Mouse (Mus musculus) heart, adult 9 months (tissue): ENCODE data around the gene Psmb3.
"Not testable (repeated sequence)": the region's sequence is repeated elsewhere in the genome, so short reads cannot be mapped to it uniquely, and the experiment has no call there.

Experiments used
- DNase-seq, 2 experiments: peaks; one replicate each; pipeline ENCODE4 v3.0.0; 2022; ENCODE audit warnings: low spot score in 2 of 2

Psmb3 gene

DNA sequence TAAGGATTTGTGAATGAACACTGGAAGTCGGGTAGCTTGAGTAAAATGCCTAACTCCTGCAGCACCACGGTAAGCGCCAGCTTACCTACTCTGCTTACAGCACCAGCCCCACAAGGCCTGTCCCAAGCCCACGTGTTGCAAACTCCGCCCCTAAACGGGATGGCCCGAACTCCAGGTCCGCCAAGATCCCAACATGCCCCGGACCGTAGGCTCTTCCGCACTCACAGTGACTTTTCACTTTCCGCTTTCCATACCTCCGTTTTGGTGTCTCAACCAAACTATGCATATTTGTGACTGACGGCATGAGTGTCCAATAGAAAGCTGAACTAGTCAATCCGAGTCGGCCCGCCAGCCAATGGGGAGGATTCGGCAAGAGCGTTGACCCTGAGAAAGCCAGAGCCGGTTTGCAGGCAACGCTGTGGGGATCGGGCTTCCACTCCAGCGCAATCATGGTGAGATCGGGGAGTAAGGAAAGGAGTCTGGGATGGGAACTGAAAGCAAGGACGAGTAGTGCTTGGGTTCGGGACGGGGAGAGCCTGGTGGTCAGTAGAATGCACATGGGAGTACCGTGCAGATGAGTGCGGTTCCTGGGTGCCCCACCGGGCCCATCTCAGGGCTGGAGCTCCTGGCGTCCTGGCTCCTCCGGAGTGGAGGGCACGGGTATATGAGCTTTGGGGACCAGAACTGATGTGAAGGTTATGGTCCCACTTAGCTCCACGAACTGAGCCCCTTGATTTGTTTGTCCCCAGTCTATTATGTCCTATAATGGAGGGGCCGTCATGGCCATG is at the start of gene Psmb3:
TSS of gene Psmb3 (plus strand) at position 361 of the 788 bp plus-strand sequence.
- DNase-seq = peak; percentile 100

DNA sequence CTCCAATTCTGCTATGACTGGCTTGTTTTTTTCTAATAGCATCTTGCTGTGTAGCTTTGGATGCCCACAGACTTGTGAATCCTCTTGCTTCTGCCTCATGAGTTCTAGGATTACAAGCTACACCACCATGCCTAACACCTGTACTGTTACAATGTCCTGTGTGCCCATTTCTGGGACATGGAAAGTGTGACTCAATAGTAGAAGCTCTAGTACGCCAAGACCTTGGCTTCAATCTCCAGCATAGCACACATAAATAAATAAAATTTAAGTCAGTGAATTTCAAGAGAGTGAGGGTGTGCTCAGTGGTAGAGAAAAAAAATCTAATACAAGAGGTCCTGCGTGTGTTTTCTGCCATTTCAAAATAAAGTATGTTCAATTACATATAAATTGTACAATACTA is 49.0 kb upstream of the Psmb3 start:
- no peak for DNase-seq

DNA sequence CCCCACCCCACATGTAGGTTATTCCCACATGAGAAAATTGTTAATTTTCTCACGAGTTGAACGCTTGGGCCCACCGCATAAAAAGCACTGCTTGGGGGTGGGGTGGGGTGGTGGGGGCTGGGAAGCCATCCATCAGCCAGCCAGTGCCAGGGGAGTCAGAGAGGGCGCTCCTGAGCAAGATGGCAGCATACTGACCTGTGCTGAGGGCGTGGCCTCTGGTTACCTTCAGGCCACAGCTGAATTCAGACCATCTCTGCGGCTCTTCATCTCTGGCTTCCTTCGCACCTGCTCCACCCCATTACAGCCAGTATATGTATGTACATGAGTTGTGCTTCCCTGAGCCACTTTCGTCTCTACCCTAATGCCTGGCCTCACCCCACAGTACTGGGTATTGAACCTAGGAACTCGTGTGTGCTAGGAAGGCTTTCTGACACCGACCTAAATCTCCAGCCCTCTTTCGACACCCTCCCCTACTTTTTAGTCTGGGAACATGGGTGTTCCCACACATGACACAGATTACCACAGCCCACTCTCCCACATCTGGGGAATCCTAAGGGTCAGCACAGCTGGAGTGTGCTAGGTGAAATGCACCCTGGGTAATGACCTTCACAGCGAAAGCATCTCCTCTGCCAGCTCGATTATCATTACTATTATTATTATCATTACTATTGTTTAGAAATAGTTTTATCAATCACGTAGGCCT is 46.8 kb upstream of the Psmb3 start:
- no peak for DNase-seq

DNA sequence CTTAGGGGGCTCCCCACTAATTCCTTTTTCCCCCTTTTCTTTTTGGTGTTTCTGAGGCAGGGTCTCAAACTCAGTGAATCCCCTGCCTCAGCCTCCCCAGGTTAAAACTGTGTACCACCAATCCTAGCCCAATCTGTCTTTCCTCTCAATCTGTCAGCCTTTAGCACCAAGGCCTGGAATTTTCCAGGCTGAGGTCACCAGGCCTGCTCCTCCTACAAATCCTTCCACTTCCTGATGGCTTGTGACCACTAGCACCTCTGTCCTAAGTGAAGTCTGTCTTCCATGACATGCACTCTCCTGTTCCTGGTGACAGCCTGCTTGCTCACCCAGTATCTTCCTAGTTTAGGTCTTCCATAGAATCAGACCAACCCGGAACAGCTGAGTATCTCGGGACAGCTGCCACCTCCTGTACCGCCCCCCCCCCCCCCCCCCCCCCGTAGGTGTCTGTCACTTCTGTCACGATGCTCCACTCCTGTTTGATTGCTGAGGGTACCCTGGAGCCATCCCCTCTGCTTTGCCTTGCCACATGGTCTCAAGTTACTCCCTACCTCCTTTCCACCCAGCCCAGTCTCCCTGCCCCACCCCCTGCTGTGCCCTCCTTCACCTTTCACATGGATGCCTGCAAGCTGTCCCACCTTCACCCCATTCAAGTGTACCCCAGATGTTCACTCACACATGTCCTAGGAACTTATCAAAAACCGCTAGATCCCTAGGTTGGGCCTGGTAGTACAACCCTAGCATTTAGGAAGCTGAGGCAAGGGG is 45.8 kb upstream of the Psmb3 start:
- no peak for DNase-seq

DNA sequence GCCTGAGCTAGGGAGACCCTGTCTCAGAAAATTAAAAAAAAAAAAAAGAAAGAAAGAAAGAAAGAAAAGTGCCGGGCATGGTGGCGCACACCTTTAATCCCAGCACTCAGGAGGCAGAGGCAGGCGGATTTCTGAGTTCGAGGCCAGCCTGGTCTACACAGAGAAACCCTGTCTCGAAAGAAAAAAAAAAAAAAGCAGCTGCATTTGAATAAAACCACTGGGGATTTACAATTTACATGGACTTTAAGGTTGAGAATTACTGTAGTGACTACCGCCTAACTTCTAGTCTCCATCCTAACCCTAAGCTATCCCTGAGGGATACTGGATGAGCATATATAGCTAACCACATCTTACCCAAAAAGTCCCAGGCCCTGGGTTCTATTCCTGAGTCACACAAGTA is 45.2 kb upstream of the Psmb3 start:
- DNase-seq = not testable (repeated sequence)

DNA sequence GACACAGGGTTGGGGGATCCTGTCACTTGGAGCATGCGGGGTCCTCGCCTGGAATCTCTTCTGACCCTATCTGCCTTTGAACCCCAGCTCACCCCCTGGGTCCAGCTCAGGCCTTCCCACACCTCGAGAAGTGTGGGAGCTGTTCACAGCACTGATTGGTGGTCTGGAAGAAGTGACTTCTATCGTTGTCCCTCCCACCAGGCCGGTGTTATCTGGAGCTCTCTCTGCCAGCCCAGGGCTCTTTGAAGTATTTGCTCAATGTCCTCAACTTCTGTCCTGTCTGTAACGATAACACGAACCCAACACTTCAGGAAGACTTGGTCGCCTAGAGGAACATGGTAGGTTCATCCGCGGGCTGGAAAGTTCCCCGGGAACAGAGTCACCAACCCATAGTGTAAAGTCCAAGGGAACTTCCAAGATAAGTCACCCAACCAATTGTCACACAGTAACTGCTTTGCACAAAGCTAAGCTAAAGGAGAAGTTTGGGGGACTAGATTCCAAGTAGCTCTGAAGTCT is 44.4 kb upstream of the Psmb3 start:
- no peak for DNase-seq

DNA sequence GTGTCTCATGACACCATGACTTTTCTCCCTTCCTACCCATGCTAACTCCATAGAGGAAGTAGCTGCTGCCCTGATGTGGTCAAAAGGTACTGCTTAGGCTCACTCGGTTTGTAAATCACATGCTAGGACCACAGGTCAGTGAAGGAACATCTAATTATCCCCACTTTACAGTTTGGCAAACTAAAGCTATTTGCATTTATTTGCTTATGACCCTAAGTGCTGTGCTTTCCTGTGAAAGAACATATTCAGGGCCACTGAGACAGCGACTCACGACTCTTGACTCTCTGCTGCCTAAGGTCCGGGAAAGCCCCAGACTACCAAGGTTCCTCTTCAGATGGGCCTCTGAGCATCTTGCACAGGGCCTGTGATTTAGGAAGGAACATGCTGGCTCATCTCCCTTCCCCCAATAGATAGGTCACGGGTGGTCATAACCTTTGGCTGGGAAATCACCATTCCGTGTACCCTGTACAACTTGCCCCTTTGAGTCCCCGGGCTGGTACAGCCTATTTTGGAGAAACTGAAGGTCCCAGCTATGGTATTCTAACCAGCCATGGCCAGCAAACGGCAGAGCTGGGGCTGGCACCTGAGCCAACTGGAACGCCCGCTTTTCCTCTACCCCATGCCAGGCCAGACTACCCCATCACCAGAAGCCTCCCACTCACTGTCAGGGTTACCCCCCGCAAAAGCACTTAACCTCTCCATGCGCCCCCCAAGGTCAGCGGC is 43.8 kb upstream of the Psmb3 start:
- peak; percentile 33 to 51 for DNase-seq

DNA sequence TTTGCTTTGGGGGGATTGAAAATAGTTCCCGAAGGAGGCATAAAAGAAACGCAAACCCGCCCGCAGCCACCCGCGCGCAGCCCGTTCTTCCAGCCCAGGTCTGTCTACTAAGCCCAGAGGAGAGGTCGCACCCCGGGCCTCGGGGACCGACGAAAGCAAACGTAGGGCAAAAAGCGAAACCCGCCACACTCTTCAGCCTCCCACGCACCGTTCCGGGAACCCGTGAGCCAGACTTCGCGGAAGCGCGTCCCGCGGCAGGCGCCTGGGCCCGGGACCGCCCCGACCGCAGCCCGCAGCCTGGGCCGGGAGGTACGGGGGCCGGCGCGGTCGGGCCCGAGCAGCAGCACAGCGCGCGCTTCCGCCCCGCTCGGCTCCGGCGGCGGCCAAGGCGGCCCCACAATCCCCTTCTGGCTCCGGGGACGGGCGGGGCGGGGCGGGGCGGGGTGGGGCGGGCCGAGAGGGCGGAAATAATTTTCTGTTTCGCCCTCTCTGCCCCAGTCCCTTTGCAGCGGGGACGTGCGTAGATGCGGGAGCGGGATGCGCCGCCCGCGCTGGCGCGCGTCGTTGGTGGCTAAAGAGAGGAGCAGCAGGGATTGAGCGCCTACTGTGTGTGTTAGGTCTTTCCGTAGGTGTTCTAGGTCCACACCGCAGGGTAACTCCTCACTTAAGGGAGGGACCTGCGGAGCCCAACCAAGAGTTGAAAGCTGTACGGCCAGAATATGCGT is 43.0 kb upstream of the Psmb3 start:
- peak; percentile 80 to 84 for DNase-seq

DNA sequence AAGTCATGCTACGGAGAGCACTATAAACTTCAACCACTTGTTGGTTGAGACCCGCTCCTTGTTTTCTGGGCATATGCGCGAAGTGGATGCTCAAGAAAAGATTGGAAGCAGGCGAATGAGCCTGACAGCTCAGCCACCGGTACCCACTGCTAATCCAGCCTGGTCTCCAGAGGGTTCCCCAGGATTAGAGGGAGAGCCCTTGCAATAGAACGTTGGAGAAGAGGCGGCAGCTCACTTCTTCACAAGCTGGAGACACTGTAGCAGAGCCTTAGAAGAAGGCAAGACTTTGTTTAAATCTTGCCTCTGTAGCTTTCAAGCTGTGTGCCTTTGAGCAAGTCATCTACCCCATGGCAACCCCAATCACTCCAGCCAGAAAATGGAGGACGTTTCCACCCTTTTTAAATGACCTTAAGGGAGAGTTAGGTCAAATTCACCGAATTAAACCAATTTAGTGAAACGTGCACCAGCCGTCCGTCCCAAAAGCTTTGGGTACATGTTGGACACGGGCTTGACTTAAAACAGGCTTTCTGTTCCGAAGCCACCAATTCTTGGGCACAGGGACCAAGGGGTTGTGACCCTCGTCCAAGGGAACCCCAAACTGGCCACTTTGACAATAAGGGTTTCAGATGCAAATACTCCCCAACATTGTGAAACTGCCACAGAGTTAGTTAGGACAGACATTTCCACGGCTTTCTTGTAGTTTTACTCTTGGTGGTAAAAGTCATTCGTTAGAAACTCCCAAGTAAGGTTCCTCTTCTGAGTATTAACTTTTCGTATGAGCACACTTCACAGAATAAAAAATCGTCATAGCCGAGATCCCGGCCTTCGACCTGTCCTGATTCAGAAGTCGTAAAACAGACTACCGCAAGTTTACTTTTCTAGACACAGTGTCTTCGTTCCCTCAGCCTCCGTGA is 42.2 kb upstream of the Psmb3 start:
- DNase-seq = no peak

DNA sequence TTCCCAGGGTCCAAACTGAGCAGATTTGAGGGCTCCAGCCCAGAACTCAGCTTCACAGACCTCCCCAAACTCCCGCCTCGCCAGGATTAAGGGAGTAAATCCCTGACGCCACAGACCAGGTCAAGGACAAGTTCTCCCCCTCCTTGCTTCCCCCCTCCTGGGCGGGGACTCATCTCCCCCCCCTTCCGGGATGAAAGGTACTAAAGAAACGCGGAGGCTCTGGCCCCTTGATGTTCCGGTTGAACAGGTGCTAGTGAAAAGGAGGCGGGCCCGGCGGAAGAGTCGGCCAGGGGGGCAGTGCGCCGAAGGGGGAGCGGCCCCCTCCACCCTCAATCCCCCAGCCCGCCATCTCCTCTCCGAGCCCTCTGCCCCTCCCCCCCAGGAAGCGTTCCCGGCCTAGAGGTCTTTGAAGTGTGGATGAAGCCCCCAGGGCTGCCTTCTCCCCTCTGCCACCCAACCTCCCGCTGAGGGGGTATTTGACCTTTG is 41.5 kb upstream of the Psmb3 start:
- DNase-seq = peak; percentile 69 to 81

DNA sequence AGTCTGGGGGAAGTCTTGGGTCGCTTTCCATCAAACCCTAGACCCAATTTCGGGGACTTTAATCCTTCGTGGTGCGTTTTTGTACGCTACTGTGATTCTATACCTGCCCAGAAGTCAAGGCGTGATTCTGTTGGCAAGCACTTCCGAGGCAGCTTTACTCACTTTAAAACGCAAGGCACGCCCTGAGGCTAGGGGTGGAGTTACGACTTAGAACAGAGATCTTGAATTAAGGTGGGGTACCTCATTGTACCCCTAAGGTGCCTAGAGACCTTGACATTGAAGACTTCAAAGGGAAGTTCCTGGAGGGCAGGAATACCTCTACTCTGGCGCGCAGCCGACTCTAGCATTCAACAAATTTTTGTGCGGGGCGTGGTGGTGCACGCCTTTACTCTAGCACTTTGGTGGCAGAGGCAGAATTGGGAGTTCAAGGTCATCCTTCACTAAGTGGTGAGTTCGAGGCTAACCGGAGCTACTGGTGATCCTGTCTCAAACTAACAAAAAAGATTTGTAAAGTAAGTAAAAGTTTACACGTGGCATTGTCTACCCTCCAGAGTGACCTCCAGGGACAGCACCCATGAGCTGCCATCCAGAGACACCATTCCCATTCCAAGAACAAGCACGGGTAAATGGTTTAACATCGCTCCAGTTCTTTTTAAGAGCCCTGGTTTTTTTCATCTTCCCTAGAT is 40.8 kb upstream of the Psmb3 start:
- DNase-seq = peak; percentile 39 to 62

DNA sequence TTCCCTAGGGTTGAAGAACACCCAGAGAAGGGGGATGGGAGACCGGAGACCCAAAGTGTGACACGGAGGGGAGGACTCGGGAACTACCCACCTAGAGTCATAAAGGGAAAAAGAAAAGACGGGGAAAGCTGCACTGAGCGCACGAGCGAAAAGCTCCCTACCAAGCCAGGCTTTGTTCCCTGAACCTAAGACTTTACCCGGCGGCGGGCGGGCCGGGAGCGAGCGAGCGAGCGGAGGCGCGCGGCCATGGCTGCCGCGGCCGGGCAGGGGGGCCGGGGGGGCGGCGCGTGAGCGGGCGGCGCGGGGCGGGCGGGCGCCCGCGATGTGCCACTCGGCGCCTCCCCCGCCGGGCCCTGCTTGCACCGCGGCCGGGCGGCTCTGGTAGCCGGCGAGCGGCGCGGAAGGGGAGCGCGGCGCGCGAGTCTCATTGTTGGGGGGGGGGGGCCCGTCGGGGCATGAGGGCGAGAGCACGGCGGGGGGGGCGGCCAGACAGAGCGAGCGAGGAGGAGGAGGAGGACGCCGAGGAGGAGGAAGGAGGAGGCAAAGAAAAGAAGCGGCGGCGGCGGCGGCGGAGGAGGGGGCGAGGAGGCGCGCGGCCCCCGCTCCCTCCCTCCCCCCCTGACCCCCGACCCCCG is 40.2 kb upstream of the Psmb3 start, which contains the start of gene Mllt6:
TSS of gene Mllt6 (plus strand) at position 522 of the 635 bp plus-strand sequence.
- peak; percentile 76 to 78 for DNase-seq

DNA sequence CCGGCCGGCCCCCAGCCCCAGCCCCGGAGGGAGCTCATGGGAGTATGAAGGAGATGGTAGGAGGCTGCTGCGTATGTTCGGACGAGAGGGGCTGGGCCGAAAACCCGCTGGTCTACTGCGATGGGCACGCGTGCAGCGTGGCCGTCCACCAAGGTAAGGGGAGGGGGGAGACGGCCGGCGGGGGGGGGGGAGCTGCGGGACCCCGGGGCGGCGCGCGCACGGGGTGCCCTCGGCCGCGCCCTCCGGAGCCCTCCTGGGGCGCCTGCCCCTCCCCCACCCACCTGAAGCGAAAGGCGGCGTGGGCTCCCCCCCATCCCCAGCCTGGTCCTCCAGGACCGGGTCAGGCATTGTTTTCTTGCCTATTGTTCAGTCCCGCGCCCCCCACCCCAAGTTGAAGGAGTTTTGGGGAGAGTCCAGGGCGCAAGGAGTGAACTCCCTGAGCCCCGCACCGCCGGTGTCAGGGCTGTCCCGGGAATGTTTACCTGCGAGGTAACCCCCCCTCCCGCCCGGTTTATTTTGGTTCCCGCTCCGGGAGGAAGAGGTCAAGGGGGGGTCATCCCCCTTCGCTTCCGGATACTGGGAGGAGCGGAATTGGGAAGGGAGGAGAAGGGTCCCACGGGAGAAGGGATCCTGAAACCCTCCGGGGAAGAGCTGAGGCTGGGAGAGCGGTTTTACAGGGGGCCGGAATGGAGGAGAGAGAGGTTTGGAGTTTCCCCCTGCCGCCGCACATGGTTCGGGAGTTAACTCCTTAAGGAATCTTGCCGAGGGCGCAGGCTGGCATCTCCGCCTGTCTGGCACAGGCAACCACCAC is 39.5 kb upstream of the Psmb3 start:
- peak; percentile 75 to 77 for DNase-seq

DNA sequence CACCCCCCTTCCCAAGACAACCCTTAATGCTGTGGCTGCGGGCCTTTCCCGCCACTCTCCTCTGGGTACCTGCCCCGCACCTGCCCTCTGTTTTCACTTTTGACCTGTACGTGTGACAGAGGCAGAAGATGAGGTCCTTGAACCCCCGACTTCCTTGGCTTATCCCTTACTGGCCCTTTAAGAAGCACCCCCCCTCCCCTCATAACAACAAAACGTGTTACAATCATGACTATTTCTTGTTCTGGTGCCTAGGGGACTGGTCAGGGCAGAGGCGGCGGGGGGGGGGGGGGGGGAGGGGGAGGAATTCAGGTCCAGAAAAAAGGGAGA is 38.9 kb upstream of the Psmb3 start:
- DNase-seq = no peak

DNA sequence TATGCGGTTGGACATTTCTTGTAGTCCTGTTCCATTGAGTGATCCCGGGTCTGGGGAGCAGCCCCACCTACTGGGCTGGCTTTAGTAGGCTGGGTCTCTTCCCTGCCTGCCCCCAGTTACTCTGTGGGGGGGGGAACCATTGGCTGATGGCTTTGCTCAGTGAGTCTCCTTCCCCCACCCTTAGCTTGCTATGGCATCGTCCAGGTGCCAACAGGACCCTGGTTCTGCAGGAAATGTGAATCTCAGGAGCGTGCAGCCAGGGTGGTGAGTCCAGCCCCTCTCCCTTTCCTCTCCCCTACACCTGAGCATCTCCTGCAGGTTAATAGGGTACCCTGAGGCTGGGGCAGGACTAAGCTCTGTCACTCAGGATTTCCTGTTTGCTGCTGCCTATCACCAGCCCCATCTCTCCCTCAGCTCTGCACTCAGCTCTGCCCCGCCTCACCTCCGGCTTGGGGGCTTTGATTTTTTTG is 38.4 kb upstream of the Psmb3 start:
- DNase-seq = no peak

DNA sequence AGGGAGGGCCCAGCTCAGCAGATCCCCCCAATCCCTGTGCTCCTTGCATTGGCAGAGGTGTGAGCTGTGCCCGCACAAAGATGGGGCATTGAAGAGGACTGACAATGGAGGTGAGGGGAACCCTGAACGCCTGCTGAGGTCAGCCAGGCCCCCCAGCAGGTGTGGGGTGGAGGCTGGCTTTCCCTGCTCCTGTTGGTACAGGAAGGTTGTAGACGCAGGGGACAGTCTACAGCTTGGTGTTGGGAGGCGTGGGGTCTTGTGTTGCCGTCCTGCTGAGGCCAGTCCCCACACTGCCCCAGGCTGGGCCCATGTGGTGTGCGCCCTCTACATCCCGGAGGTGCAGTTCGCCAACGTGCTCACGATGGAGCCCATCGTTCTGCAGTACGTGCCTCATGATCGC is 37.8 kb upstream of the Psmb3 start:
- no peak for DNase-seq

DNA sequence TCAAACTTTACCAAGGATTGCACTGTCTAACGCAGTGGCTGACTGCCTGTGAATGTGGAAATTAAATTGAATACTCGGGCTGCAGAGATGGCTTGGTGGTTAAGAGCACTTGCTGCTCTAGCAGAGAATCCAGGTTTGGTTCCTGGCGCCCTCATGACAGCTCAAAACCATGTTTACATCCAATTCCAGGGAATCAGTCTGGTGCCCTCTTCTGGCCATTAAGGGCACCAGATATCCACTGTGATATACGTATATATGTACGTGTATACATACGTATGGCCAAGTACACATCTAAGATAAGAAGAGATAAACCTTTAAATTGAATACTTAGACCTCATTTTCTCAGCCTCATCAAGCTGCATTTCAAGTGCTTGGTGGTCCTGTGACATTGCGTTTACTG is 37.0 kb upstream of the Psmb3 start:
- DNase-seq = no peak

DNA sequence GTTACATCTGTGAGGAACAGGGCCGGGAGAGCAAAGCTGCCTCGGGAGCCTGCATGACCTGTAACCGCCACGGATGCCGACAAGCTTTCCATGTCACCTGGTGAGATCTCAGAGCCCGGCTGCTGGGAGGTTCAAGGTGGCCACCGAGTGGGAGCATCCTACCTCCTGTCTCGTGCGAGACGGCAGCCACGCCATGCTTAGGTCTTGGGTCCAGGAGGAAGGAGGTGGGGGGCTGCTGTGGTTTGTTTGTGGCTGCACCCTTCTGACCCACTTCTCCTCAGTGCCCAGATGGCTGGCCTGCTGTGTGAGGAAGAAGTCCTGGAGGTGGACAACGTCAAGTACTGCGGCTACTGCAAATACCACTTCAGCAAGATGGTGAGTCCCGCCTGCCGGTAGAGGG is 36.4 kb upstream of the Psmb3 start:
- DNase-seq = no peak
